Mouse (Mus musculus): ENCODE measurements at regions not wholly inside any gene's neighbourhood (a gene's known extent, or its start where the extent isn't known, plus 50 kb on each side); places are given as distances from the start of the nearest gene placed in this dataset.

- no peak for DNase-seq (ENCODE audit: extremely low spot score in 1 of 2, low spot score in 2 of 2)
- Histone ChIP-seq H3K27ac (no peak overlapping the region), H3K4me3 (no peak overlapping the region)
- intact Hi-C loops (cut with DNase I): no loop called here
- TF ChIP-seq CTCF (IDR thresholded peaks at IDR 0.05): no peak
Observed at GRCm38 (mm10) chr17:88214746-88215145, 149.7 kb upstream of the Fbxo11 start.

- intact Hi-C loops (cut with DNase I): no loop called here
- no peak for TF ChIP-seq CTCF (IDR thresholded peaks at IDR 0.05)
- H3K27ac ChIP-seq: no peak overlapping the region
- no peak for DNase-seq (ENCODE audit: extremely low spot score in 1 of 2, low spot score in 2 of 2)
- no peak overlapping the region for H3K4me3 ChIP-seq
Observed at GRCm38 (mm10) chr17:88222379-88222955, 157.4 kb upstream of the Fbxo11 start.

GRCm38 (mm10) chr17:88240476-88240875, 175.4 kb upstream of the Fbxo11 start:
- no peak for TF ChIP-seq CTCF (IDR thresholded peaks at IDR 0.05)
- Histone ChIP-seq H3K4me3 (no peak overlapping the region), H3K27ac (no peak overlapping the region)
- DNase-seq (ENCODE audit: extremely low spot score in 1 of 2, low spot score in 2 of 2): no peak
- intact Hi-C loops (cut with DNase I): no loop called here

- no peak for TF ChIP-seq CTCF (IDR thresholded peaks at IDR 0.05)
- no peak overlapping the region for H3K27ac ChIP-seq
- intact Hi-C loops (cut with DNase I): no loop called here
- no peak for DNase-seq (ENCODE audit: extremely low spot score in 1 of 2, low spot score in 2 of 2)
- H3K4me3 ChIP-seq: no peak overlapping the region
Observed at GRCm38 (mm10) chr17:88248625-88249024, 183.5 kb upstream of the Fbxo11 start.

- no peak overlapping the region for H3K27ac ChIP-seq
- TF ChIP-seq CTCF (IDR thresholded peaks at IDR 0.05): peak; percentile 88
- DNase-seq (ENCODE audit: extremely low spot score in 1 of 2, low spot score in 2 of 2): peak; percentile 51 to 62
- intact Hi-C loops (cut with DNase I): loop anchor here (1.0 kb wide), 1 partner anchor 229 kb away; no protein-coding TSS in a partner anchor
- no peak overlapping the region for H3K4me3 ChIP-seq
Observed at GRCm38 (mm10) chr17:88251949-88252521, 186.9 kb upstream of the Fbxo11 start.

GRCm38 (mm10) chr17:88255744-88256598, 184.5 kb upstream of the Foxn2 start:
- intact Hi-C loops (cut with DNase I): loop anchor here (1.0 to 2.0 kb wide), 4 partner anchors 185 to 387 kb away; partner anchors contain the start of gene Foxn2
- DNase-seq (ENCODE audit: extremely low spot score in 1 of 2, low spot score in 2 of 2): peak; percentile 69 to 77
- peak; percentile 76 for TF ChIP-seq CTCF (IDR thresholded peaks at IDR 0.05)
- peak overlapping the region; percentile 98 for H3K27ac ChIP-seq
- peak overlapping the region; percentile 87 for H3K4me3 ChIP-seq

GRCm38 (mm10) chr17:88256599-88257544, 183.6 kb upstream of the Foxn2 start:
- Histone ChIP-seq H3K27ac (peak overlapping the region; percentile 98), H3K4me3 (peak overlapping the region; percentile 87)
- peak; percentile 39 to 60 for DNase-seq (ENCODE audit: extremely low spot score in 1 of 2, low spot score in 2 of 2)
- intact Hi-C loops (cut with DNase I): loop anchor here (1.0 to 2.0 kb wide), 2 partner anchors 17 to 184 kb away; partner anchors contain the start of gene Foxn2
- TF ChIP-seq CTCF (IDR thresholded peaks at IDR 0.05): peak; percentile 58

- peak; percentile 24; the same call in 1 of the 2 replicates for TF ChIP-seq CTCF (IDR thresholded peaks at IDR 0.05)
- intact Hi-C loops (cut with DNase I): no loop called here
- Histone ChIP-seq H3K27ac (no peak overlapping the region), H3K4me3 (no peak overlapping the region)
- no peak for DNase-seq (ENCODE audit: extremely low spot score in 1 of 2, low spot score in 2 of 2)
Observed at GRCm38 (mm10) chr17:88258361-88258796, 182.1 kb upstream of the Foxn2 start.

GRCm38 (mm10) chr17:88260176-88260575, 180.3 kb upstream of the Foxn2 start:
- TF ChIP-seq CTCF (IDR thresholded peaks at IDR 0.05): no peak
- DNase-seq (ENCODE audit: extremely low spot score in 1 of 2, low spot score in 2 of 2): no peak
- Histone ChIP-seq H3K4me3 (no peak overlapping the region), H3K27ac (no peak overlapping the region)
- intact Hi-C loops (cut with DNase I): no loop called here

GRCm38 (mm10) chr17:88260826-88261225, 179.7 kb upstream of the Foxn2 start:
- no peak for TF ChIP-seq CTCF (IDR thresholded peaks at IDR 0.05)
- intact Hi-C loops (cut with DNase I): no loop called here
- H3K27ac ChIP-seq: no peak overlapping the region

GRCm38 (mm10) chr17:88261556-88261955, 179.0 kb upstream of the Foxn2 start:
- intact Hi-C loops (cut with DNase I): no loop called here
- DNase-seq (ENCODE audit: extremely low spot score in 1 of 2, low spot score in 2 of 2): no peak
- H3K4me3 ChIP-seq: no peak overlapping the region
- no peak for TF ChIP-seq CTCF (IDR thresholded peaks at IDR 0.05)
- no peak overlapping the region for H3K27ac ChIP-seq

More at GRCm38 (mm10) chr17:88260826-88261225, 179.7 kb upstream of the Foxn2 start:
- DNase-seq (ENCODE audit: extremely low spot score in 1 of 2, low spot score in 2 of 2): no peak
- H3K4me3 ChIP-seq: no peak overlapping the region
